Mouse (Mus musculus) liver, embryonic 14.5 days (tissue): Measurements from ENCODE around the gene Pafah1b1.

Experiments
- CTCF ChIP-seq: IDR thresholded peaks from 2 replicates; pipeline ENCODE4 v1.5.1; 2016; ENCODE audit warnings: antibody characterized with exemption, low read depth, control low read depth
- EP300 ChIP-seq: IDR thresholded peaks from 2 replicates; pipeline ENCODE4 v1.6.1; 2016; ENCODE audit warnings: antibody characterized with exemption, low read depth

GRCm38 (mm10) chr11:74725181-74725580 lies 711 bp upstream of the Pafah1b1 start:
- no peak for TF ChIP-seq EP300
- TF ChIP-seq CTCF = no peak
